Mouse (Mus musculus): ENCODE measurements around the gene Retnlb. TPM values are rescaled to one million over a fixed set of nuclear protein-coding genes. Genes with fewer than 3 reads are reported as not detected.

Gene Retnlb
- polyA plus RNA-seq (2015; fragmentation: Nextera tagmentation; extraction: Ambion mirVana) = not detected in 2 replicates

DNA sequence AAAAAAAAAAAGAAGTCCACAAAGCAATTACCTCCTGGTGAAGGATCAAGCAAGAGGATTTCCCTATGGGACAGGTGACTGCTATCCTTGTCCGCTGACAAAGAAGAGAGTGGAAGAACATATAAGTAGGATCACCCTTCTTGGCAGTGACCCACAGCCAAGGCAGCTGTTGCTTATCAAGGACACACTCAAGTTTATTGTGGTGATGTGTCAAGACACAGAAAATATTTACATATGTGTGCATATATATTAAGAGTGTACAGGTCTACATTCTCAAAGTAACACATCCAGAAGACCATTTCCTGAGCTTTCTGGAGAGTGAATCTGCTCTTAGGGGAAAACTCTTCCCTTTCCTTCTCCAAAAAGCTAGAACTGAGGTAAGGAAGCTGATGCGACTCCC lies at the start of gene Retnlb:
Retnlb (plus strand) TSS at position 162 of the 400 bp plus-strand sequence.

DNA sequence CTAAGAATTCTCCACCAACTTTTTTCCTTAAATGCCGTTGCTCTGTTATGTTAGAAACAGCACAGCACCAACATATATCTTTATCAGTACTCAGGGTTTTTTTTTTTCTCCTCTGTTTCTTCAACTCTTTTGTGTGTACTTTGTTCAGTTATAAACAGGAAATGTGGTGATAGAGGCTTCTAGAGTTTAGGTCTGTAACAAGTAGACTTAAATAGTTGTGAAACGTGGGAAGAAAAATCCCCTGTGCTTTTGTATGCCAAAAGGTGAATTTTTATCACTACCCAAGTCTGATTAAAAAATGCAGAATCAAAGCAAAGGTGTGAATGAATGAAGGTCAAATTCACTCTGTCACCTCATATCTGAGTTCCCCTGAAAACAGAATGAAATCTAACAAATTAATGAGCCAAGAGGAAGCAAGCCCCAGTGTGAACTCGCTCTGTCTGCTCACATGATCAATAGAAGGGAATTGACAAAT lies 44.6 kb upstream of the Retnlb start, which contains the start of gene Trat1:
Trat1 (minus strand) TSS at position 51 of the 475 bp plus-strand sequence.

DNA sequence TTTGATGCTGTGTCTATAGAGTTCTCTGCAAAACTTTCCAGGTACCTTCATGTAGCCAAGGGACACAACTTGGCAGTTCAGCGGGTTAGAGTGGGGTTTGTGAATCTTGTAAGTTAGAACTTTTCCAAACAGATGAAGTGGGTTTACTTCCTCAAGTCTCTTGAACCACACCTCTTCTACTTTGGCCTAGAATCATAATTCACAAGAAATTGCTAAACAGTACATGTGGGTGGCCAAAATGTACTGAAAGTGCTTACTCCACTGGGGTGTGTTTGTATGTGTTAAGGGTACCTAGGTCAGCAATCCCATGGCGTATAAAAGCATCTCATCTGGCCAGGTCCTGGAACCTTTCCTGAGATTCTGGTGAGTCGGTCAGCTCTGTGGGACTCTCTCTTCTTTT lies 25.6 kb downstream of the Retnlb start, which contains the start of gene Retnla:
Retnla (plus strand) TSS at position 286 of the 400 bp plus-strand sequence.

Other genes with a start within 250 kb of the Retnlb start
- 0.06 and 0.08 TPM in 2 replicates for gene Trat1, start 44.8 kb upstream of the Retnlb start, polyA plus RNA-seq (2015; fragmentation: Nextera tagmentation; extraction: Ambion mirVana)
- not detected in 2 replicates for gene Retnla, start 25.7 kb downstream of the Retnlb start, polyA plus RNA-seq (2015; fragmentation: Nextera tagmentation; extraction: Ambion mirVana)
- 1,207 and 1,458 TPM in 2 replicates for gene Retnlg, start 55.8 kb downstream of the Retnlb start, polyA plus RNA-seq (2015; fragmentation: Nextera tagmentation; extraction: Ambion mirVana)
- 7.1 and 7.5 TPM in 2 replicates for gene Dzip3, start 177.3 kb downstream of the Retnlb start, polyA plus RNA-seq (2015; fragmentation: Nextera tagmentation; extraction: Ambion mirVana)
- gene Cip2a, start 177.3 kb downstream of the Retnlb start, polyA plus RNA-seq (2015; fragmentation: Nextera tagmentation; extraction: Ambion mirVana) = 16.9 and 19.1 TPM in 2 replicates
- 0.01 TPM in 1 of 2 replicates, not detected in the other for gene Myh15, start 240.6 kb downstream of the Retnlb start, polyA plus RNA-seq (2015; fragmentation: Nextera tagmentation; extraction: Ambion mirVana)

All from spleen, postnatal 0 days (tissue).